Mouse (Mus musculus): ENCODE results near the gene Prph. TPM values are rescaled to one million over a fixed set of nuclear protein-coding genes. Genes with fewer than 3 reads are reported as not detected.
A peak's percentile ranks its signal among the peaks of the same experiment; 100 is the strongest.
"Not testable (repeated sequence)": the region's sequence is repeated elsewhere in the genome, so short reads cannot be mapped to it uniquely, and the experiment has no call there.

The Prph gene
- polyA plus RNA-seq, 1 experiment from 2014 or later = 1.1 TPM

DNA sequence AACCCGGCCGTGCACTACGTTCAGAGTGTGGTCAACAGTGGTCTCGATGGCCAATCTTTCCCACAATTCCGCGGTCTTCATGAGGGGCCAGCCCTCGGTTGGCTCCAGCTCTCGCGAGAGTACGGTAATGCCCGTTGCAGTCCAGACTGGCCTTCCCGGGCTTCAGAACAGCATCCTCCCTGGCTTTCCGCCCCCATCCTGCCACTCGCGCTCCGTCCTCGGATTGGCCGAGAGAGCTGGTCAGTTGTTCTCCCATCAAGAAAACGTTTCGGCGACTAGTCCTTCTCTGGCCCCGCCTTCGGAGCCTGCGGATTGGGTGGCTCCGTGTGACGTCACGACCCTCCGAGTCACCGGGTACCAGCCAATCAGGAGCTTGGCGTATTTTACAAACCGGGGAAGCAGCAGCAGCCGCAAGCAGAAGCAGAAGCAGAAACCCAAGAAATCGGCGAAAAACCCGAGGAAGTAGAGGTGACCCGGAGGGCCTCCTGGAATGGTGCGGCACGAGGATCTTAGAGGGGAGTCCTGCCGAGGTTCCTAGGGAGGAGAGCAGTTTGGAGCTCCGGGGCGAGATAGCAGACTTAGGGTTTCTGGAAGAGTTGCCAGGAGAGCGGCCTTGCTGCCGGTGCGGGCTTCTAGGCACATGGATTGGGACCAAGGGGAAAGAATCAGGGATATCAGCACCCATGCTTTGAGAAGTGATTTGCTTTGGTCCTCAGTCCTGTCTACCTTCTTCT, 19.8 kb downstream of the Prph start:
- DNase-seq (ENCODE audit: low spot score) = peak; percentile 95

DNA sequence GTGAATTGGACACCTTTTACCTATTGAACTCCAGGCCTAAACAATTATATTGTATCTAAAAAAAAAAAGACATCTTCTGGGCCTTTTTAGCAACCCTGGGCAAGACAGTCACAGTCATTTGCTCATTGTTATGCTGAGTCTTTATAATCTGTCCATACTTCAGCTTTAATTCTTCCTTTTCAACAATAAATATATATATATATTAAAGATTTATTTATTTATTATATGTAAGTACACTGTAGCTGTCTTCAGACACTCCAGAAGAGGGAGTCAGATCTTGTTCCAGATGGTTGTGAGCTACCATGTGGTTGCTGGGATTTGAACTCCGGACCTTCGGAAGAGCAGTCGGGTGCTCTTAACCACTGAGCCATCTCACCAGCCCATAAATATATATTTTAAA, 21.0 kb downstream of the Prph start:
- DNase-seq (ENCODE audit: low spot score) = not testable (repeated sequence)

DNA sequence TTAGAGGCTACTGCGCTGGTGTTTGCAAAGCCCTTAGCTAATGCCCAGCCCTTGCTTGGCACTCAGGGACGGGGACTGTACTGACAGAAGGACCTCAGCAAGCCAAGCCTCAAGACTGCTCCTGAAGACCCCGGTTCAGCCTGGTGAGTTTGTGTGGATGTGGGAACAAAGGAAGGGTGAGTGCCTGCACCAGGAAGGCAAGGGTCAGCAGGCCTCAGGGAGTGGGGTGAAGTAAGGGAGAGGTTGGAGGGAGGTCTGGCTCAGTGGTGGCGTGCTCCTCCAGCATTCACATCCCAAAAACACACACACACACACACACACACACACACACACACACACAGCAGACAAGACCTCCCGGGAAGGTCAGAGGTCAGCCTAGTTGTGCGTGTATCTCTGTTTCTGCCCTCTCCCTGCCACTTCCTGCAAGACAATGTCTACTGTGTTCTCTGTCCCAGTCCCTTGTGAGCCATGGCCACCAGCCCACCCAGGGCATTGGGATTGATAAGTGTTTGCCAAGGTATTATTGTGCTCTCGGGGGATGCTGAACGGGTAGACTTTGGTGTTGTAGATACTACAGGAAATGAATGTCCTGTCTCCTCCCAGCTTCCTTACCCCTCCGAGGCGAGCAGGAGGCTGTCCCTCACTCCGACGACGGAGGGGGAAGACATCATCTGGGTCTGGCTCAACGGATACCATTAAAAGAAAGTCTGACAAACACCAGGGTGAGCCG, 23.4 kb downstream of the Prph start:
- no peak for DNase-seq (ENCODE audit: low spot score)

DNA sequence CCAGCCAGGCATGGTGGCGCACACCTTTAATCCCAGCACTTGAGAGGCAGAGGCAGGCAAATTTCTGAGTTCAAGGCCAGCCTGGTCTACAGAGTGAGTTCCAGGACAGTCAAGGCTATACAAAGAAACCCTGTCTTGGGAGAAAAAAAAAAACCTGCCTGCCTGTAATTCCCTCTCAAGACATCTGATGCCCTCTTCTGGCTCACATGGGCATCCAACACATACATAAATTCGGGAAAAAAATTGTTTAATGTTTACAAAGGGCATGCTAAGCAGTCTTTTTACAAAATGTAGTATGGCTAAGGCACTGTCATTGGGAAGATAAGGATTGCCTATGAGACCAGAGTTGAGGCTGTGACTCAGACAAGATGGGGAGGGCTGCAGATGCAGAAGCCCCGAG, 24.8 kb downstream of the Prph start:
- no peak for DNase-seq (ENCODE audit: low spot score)

DNA sequence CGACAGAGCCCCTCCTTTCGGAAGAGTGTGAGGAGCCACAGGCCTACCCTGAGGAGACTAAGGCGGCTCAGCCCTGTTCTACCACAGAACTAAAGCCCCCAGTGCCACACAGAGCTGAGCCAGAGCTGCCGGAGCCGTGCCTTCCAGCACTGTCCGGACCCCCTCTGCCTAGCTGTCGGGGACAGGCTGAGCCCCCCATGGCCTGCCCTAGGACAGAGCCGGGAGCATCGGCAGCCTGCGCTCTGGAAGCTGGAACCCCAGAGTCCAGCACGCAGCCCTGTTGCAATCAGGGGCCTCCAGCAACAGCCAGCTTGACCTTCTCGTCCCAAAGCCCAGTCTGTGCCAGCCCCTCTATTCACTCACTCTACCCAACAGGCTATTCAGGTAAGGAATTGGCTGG, 27.3 kb downstream of the Prph start:
- DNase-seq (ENCODE audit: low spot score) = no peak

DNA sequence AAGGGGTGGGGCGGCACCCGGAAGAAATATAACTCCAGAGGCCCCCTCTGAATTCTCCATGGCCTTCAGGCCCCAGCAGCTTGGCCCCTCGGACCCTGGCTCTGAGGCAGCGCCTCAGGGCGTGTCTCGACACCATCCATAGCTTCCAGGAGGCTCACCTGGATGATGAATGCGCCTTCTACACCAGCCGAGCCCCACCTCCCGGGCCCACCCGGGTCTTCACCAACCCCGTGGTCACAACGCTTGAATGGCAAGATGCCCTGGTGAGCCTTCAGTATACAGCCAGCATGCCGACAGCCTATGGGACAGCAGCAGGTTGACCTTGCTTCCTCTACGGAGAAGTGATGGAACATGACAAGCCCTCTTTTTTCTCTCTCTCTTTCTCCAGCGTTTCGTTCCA, 27.9 kb downstream of the Prph start:
- DNase-seq (ENCODE audit: low spot score) = no peak

DNA sequence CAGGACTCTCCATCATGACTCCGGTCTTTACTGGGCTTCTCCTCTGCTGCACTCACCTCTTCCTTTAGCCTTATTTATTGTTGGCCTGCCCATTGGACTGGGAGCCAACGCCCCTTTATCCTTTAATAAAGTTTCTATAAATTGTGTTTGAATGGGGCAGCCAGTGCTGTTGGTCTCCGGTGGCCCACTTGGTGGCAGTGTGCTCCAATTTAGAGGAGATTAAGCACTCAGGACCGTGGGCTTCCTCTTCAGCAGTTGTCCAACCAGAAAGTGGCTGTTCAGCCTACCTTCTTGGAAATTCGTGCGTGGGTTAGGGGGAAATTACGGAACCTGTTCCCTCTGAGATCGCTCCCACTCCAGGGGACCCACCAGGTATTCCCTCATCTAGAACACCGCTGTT, 28.3 kb downstream of the Prph start:
- peak; percentile 35 for DNase-seq (ENCODE audit: low spot score)

DNA sequence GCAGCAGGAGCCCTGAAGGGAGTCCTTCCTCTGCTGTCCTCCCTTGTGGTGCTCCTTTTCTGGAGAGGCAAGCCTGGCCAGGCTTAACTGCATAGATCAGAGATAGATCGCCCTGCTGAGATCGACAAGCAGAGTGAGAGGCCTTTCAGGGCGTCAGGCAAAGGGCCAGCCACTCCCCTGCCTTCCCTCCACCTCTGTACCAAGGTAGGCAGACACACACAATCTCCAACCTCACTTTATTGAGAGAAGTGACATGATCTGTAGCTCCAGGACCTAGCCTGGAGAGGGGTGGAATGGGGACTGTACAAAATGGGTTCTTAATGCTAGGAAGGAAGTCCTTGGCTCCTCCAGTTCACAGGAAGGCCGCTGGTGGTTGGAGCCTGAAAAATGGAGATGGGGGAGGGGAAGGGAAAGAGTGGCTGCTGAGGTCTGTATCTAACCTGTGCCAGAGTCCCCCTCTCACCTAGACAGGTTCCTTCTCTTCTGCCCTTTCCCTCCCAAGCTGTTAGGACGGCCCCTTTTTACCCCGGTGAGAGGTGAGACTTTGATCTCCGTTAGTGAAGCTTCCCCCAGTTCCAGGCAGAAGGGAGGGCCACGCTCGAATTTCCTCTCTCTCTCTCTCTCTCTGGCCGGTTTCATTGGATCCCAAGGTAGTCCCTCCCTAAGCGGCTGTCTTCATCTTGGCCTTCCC, 29.0 kb downstream of the Prph start:
- no peak for DNase-seq (ENCODE audit: low spot score)

DNA sequence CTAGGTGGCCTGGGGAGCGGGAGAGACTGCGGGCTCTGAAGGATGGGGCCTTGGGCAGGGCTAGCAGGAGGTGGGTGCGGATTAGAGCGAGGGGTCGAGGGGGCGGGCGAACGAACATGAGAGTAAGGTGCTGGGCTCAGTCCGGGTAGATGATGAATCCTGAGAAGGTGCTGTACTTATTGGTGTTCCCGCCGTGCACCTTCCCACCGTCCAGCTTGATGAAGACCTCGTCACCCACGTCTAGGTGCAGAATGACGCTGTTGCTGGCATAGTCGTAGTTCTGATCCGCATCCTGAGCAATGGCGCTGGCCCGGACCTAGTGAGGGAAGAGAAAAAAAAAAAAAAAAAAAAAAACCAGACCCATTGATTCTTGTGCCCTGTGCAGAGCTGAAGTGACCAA, 29.6 kb downstream of the Prph start:
- no peak for DNase-seq (ENCODE audit: low spot score)

DNA sequence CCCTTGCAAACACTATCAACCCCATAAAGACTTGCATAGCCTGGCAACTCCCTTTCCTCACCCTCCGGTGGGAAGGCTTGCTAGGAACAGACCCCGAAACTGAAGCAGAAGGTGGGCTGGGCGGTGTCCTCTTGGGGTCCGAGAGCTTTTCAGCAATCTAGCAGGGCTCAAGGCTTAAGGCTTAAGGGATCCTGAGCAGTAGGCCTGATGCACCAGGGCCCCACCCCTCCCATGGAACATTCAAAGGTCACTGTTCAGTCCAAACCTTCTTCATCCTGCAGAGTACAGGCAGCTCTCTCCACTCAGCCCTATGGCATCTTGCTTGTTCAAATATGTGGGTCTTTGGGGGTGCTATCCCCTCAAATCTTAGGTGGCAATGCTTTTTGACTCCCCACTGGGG, 31.0 kb downstream of the Prph start:
- DNase-seq (ENCODE audit: low spot score) = no peak

DNA sequence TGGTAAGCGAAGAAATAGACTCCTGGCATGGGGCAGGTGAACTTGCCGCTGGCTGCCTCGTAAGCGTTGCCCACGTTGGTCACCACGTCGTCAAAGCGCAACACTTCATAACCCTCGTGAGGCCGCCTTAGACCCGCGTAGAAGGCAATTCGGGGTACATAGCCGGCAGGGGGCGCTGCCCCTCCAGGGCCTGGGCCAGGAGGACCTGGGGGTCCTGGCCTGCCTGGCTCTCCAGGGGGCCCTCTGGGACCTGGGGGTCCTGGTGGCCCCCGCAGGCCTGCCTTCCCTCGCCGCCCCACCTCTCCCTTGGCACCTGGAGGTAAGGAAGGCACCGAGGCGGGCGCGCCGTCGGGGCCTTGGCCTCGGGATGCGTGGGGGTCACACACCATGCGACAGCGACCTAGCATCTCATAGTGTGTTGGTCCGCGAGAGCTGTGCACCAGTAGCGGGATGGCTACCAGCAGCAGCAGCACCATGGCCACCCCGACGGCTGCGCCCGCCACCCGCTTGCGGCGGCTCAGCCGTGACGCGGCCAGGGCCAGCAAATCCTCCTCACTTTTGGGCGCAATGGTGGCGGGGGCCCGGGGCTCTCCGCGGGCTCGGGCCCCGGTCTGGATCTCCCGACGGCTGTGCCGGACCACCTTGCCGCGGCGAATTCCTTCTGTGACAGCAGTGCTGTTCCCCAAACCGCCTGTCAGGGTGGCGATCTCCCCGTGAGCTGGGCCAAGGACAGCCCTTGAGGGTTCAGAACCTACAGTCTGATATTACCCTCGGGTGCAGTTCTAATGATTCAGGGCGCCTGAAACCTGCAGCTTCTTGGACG, 32.5 kb downstream of the Prph start, which contains the start of gene C1ql4:
Gene C1ql4, minus strand, starts transcription at position 565 of the 823 bp plus-strand sequence.
- DNase-seq (ENCODE audit: low spot score) = peak; percentile 53

DNA sequence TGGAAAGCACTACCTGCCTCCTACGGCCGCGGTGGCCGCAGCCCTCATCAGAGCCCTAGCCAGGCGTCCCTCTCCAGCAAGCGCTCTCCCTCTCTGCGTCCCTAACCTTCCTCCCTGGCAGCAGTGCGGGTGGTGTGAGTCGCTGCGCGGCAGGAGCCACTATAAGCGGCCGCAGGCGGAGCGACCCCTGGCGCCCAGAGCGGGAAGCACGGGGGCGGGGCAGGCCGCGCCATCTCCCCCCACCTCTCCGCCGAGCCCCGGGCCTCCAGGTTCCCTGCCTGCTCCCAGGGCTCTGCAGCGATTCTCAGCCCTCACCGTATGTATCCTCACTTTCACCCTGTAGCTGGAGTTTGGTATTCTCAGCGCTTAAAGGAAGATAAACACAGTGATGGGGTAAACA, 33.3 kb downstream of the Prph start:
- DNase-seq (ENCODE audit: low spot score) = peak; percentile 79

DNA sequence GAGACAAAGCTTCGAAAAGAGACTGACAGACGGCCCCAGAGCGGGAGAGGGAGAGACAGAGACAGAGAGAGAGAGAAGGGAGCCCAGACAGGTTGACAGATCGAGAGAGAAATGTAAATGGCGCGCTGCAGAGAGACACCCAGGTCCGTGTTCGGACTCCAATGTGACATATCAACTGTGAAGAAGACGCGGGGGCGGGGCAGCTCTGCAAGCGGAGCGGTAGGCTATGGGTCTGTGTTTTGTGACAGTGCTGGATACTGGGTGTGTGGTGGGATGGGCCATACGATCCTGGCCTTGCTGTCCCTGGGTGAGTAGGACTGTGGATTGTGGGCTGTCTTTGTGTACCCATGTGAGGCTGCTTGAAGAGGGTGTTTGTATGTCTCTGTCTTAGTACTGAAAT, 34.1 kb downstream of the Prph start:
- DNase-seq (ENCODE audit: low spot score) = no peak

DNA sequence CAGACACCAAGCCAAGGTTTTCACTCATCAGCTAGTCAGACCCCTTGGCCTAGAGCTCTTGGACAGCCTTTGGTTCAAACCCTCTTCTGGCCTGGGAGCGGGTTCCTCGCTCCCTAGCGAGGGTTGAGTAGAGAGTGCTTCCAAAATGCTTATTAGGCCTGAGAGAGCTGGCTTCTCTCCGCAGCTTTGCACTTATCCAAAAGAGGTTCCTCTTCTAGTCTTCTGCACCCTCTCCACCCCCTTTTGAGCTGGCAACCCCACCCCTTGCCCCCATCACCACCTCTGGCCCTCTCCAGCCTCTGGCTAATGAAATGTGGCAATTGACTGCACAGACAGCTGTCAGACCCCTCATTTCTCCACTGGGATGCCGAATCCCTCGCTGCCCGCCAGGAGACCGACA, 37.9 kb downstream of the Prph start, which contains the start of gene Dnajc22:
Gene Dnajc22, plus strand, starts transcription at position 301 of the 400 bp plus-strand sequence.
- no peak for DNase-seq (ENCODE audit: low spot score)

DNA sequence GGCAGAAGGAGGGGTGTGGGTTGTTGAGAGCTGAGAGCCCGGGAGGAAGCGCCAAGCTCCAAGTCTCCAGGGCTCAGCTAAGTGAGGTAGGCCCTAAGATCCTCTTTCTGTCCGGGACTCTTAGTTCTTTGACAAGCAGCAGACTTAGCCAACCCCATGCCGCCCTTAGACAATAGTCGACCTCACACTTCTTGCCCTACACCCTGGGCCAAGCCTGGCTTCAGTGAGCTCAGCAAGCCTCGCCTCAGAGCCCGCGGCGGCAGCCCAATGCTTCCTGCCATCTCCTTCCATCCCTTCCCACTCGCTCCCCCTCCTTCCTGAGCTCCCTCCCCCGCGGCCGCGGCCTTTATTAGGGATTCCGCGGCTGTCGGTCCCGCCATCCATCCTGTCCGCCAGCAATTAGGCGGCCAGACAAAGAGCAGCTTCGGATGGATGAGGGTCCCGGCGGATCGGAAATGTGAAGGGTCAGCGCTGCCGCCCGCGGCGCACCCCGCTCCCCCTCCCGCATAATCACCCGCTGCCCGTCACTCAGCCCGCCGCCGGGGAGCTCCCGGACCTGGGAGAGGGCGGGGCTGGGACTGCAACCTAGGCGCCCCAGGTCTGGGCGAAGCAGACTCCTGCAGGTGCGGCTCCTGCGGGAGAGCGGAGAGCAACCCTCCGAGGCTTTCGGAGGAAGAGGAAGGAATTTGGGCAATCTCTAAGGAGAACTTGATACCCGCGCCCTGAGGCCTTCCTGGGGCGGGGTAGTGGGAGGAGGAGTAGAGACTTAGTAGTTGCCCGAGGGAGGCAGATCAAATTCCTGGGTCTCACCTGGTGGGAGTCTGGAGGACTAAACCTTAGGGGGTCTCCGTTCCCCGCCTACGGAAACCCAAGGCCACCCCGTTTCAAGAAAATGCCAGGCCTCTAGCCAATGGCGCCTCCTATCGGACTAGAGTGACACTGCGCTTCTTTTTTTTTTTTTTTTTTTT, 38.6 kb downstream of the Prph start:
- DNase-seq (ENCODE audit: low spot score) = no peak

DNA sequence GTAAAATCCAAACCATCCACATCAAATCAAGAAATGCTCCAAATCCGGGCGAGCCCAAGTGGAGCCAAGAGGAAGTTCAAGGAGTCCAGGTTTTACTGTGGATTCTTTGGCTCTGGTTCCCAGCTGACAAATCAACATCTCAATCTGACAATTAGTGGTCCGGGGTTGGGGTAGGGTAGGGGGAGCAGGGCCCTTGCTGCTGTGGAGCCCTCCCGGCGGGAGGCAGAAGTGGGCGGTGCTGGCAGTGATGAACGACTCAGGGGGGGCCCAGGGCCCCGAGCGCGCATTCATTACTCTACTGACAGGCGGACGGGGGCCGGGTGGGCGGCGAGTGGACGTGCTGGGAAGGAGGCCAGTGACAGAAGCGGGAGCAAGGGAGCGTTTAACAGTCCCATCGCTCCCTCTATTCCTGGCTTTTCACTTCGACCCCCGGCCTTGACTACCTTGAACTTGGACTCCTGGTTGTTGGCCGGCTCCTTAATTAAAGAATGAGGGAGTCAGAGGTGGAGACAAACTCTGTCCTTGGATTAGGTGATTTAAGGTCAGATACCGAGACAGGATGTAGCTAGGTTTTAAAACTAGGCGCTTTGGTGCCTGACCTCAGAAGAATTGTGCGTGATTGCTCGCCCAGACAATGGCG, 39.8 kb downstream of the Prph start:
- DNase-seq (ENCODE audit: low spot score) = no peak

DNA sequence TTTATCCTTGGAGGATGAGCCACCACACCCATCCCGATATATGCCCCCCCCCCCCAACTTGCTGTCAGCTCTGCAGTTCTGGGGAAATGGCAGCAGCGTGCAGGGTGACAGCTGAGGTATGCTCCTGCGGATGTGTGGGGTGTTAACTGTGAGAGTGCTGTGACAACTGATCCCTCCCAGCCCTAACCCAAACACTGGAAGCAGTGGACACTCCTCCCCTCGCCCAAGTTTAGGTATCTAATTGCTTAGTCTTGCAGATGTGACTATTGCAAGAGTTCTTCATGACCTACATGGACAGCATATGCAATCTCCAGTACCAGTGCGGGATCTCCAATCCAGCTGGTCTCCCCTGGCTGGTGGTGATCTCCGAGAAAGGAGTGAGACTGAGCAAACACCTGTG, 40.4 kb downstream of the Prph start:
- no peak for DNase-seq (ENCODE audit: low spot score)

DNA sequence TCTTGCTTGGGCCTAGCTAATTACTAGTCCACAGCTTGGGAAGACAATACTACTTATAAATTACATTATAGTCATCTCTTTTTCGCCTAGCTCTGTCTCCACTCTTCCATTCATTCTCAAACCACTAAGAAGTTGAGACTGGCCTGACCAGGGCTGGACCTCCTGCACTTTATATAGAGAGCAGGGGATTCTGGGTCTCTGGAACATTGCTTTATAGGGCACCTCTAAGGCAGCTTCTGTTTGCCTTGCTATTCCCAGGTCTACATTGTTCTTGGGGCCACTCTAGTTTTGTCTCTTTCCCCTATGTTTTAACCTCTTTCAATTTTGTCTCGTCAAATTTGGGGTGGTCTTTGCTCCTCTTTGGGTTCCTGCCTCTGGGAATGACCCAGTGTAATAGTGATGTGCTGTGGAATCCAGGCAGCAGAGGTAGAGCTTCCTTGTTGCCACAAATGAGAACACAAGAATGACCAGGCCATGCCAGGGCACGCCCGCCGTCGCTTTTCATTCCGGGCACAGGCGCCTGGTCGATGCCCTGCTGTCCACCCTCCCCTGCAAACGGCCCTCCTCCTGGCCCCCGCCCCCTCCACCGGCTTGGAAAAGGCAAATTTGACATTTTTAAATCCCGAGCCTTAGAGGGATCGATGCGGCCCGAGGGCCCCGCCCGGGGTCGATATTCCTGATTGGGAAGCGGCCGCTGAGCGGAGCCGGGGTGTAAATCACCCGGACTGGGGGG, 41.3 kb downstream of the Prph start:
- no peak for DNase-seq (ENCODE audit: low spot score)

Data from thymus, postnatal 0 days (tissue).